Mouse (Mus musculus): Measurements from ENCODE around the gene Trim25. TPM values are rescaled to one million over a fixed set of nuclear protein-coding genes. Genes with fewer than 3 reads are reported as not detected.

The Trim25 gene
- 97.7 and 107 TPM in 2 replicates for total RNA-seq (2017)

DNA sequence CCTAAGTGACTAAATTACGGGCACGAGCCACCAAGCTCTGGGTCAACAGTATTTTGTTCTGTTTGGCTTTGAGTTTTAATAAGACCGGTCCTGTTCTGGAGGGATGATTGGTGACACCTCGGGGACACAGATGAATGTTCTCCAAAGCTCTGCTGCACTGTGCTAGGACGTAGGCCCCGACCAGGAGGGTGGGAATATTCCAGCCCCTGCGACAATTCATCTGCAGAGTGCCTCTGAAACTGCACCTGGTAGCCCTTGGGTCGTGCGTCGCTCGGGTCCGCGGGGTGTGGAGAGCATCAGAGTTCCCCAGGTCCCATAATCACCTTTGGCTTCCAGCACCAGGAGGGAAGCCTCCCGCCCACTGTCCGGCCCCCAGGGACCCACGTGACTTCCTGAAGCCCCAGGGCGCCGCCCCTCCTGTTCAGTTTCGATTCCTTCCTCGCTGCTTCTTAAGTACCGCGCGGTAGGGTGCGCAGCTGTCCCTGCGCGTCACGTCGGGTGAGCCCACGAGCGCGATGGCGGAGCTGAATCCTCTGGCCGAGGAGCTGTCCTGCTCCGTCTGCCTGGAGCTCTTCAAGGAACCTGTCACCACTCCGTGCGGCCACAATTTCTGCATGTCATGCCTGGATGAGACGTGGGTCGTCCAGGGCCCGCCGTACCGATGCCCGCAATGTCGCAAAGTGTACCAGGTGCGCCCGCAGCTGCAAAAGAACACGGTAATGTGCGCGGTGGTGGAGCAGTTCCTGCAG is at the start of gene Trim25:
Gene Trim25 (plus strand): TSS at position 403 of the 749 bp plus-strand sequence.
- ATAC-seq (ENCODE audit: extremely low read depth, insufficient number of reproducible peaks, low FRiP score, poor library complexity, severe bottlenecking): peak; percentile 91

DNA sequence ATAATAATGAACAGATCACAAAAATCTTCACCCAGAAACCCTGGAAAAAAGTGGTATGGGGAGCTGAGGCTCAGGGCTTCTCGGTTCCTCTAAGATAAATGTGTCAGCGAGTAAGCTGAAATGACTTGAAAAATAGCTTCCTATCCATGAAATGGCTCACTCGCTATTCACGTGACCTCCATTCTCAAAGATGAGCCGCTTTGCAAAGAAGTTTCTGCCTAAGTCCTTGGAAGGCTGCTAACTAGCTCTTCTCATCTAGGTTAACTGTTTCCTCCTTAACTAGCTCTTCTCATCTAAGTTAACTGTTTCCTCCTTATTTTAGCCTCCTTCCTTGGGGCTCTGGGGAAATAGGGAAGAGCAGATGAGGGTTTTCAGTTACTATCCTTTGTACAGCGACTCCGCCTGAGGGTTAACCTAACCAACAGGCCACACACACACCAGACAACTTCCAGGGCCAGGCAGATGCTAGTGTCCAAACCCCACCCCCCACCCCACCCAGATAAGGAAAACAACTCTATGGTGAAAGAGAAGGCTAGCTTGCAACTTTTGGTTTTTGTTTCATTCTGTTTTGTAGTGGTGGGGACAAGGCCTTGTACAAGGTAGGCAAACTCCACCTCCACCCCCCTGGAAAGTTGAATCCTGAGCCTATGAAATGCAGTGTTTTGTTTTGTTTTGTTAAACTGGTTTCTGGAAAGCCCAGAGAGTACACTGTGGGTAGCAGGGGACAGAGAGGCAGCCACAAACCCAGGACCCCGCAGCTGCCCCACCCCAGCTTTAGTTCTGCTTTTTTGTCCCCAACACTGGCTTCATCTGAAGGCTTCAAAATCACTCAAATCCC is 49.2 kb upstream of the Trim25 start:
- ATAC-seq (ENCODE audit: extremely low read depth, insufficient number of reproducible peaks, low FRiP score, poor library complexity, severe bottlenecking): peak; percentile 30

DNA sequence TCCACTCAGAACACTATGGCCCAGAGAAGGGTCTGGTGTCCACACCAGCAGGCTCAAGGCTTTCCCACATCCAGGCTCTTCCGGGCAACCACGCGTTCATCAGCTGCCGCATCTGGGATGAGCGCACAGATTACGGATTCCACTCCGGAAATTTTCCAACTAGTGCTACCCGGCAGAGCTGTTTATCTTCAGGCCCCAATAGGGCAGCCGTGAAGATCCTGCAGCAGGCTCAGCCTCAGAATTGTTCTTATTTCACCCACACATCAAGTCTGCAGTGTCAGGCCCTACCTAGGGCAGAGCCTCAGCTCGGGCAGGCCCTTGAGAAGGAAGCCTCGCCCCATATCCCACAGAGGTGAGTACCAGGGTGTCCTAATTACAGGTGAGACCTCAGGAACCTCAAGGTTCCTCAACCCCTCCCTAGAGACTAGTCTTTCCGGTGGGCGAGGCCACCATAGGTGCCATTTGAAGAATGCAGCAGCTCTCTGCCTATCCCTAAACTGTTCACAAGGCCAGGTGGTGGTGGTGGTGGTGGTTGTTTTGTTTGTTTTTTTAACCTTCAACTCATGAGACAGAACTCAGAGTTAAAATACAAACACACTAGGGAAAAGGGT is 48.4 kb upstream of the Trim25 start:
- ATAC-seq (ENCODE audit: extremely low read depth, insufficient number of reproducible peaks, low FRiP score, poor library complexity, severe bottlenecking): no peak

DNA sequence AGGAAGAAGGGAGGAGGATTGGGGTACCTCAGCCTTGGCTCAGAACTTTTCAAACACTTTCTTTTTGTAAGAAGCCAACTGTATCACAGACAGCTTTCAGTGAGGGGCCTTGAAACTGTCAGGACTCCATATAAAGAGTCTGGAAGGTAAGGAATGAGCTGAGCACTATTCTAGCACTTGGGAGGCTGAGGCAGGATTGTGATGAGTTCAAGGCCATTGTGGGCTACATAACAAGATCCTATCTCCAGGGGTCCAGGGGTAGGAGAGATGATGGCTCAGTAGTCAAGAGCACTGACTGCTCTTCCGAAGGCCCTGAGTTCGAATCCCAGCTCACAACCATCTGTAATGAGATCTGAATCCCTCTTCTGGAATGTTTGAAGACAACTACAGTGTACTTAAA is 47.6 kb upstream of the Trim25 start:
- ATAC-seq (ENCODE audit: extremely low read depth, insufficient number of reproducible peaks, low FRiP score, poor library complexity, severe bottlenecking): no peak

DNA sequence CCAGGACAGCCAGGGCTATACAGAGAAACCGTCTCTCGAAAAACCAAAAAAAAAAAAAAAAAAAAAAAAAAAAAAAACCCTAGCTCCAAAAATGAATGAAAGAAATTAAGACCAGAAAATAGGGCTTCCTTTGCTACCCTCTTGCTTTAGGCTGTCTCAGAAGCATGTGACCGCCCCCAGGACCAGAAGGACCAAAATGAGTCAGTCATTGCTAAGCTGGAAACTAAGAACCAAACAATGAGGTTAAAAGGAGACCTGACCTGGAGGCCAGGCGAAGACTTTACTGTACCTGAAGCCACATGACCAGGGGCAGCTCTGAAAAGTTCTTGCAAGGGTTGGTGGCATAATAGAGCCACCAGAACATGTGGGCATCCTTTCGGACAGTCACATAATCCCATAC is 47.1 kb upstream of the Trim25 start:
- ATAC-seq (ENCODE audit: extremely low read depth, insufficient number of reproducible peaks, low FRiP score, poor library complexity, severe bottlenecking): no peak

DNA sequence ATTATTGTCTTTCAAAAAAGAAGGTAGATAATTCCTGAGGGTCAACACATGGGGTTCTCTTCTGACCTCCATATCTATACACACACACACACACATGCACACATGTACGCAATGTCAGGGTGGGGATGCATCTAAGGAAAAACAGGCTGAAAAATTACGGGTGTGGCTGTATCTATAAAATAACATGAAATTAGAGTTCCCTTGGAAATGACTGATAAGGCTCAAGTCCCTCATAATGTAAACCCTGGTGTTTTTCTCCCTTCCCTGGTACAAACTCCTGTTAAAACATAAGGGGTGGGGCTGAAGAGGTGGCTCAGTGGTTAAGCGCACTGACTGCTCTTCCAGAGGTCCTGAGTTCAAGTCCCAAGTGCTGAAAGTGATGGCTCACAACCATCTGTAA is 45.6 kb upstream of the Trim25 start:
- no peak for ATAC-seq (ENCODE audit: extremely low read depth, insufficient number of reproducible peaks, low FRiP score, poor library complexity, severe bottlenecking)

DNA sequence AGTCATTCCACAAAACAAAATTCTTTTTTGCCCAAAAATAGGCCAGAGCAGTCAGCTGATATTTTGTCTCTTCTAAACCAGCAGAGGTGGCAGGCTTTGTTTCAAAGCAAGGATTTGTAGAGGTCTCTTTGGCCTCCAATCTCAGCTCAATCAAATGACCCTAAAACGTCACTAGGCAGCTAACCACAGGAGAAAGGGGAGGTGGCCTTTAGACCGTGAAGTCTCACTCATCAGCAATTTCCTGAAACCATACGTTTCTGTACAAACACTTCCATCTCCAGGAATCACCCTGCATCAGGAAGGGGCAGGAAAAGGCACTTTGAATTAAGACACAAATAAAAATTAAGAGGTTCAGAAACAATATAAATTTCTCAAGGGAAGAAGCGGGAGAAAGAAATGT is 44.4 kb upstream of the Trim25 start:
- ATAC-seq (ENCODE audit: extremely low read depth, insufficient number of reproducible peaks, low FRiP score, poor library complexity, severe bottlenecking): peak; percentile 49; the same call in 1 of the 2 replicates

DNA sequence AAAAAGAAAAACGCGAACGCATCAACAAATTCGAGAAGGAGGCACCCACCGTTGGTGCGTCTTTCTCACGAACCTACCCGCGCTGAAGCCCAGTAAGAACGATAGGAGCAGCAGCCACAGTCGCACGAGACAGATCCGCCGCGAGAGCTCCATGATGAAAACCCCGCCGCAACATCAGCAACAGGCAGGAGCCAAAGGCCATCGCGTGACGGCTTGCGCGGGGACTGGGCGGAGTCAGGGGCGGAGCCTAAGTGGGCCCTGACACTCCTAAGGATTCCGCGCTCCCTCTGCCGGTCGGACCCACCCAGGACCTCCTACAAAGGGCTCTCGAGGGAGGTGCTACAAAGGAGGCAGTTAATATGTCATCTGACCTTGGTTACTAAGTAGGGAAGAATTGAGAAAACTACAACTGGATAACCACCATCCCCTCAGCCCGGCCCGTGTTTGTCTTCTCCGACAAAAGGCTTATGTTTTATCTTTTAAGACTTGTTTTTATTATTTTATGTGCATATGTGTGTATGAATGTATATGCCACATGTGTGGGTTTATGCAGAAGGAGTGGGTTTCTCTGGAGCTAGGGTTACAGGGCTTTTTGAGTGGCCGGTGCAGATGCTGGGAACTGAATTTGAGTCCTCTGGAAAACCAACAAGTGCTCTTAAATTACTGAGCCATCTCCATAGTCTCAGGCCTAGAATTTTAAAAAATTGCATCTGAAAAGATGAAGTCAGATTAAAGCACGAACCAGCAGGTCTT is 43.8 kb upstream of the Trim25 start, which contains the start of gene Scpep1:
Gene Scpep1 (minus strand): TSS at position 249 of the 753 bp plus-strand sequence.
- peak; percentile 94 for ATAC-seq (ENCODE audit: extremely low read depth, insufficient number of reproducible peaks, low FRiP score, poor library complexity, severe bottlenecking)

DNA sequence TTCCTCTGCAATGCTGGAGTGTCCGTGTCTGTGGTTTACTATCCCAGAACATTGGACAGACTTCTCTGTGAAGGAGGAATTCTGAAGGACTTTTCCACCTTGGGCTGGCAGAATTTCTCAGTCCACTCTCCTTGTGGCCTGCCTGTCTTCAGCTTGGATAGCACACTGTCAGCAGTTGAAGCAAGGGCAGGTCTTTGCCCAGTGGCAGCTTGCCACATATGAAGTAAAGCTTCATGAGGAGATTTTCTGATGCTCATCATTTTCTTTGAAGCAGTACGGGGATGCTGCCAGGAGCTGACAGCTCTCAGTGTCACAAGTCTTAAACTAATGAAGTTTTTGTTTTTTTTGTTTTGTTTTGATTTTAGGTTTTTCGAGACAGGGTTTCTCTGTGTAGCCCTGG is 40.3 kb upstream of the Trim25 start:
- no peak for ATAC-seq (ENCODE audit: extremely low read depth, insufficient number of reproducible peaks, low FRiP score, poor library complexity, severe bottlenecking)

DNA sequence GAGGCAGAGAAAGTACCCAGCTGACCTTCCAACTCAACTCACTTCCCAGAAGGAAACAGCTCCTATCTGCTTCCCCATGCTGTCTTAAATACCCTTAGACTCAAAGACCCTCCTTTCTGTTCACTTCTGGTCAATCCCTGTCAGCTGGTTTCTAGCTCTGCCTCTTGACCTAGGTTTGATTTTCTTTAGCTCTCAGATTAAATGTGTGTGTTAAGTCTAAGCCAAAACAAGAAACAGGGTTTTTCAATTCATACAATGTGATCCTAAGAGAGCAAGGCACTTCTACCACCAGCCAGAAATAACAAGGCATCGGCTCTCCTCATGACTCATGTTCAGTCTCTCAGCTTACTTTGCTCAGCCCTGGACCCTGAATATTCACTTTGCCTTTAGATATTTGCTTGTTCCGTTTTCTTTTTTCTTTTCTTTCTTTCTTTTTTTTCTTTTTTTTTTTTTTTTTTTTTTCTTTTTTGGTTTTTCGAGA is 32.3 kb upstream of the Trim25 start, which contains the start of gene Elobl:
Gene Elobl (minus strand): TSS at position 51 of the 481 bp plus-strand sequence.
- ATAC-seq (ENCODE audit: extremely low read depth, insufficient number of reproducible peaks, low FRiP score, poor library complexity, severe bottlenecking): no peak

DNA sequence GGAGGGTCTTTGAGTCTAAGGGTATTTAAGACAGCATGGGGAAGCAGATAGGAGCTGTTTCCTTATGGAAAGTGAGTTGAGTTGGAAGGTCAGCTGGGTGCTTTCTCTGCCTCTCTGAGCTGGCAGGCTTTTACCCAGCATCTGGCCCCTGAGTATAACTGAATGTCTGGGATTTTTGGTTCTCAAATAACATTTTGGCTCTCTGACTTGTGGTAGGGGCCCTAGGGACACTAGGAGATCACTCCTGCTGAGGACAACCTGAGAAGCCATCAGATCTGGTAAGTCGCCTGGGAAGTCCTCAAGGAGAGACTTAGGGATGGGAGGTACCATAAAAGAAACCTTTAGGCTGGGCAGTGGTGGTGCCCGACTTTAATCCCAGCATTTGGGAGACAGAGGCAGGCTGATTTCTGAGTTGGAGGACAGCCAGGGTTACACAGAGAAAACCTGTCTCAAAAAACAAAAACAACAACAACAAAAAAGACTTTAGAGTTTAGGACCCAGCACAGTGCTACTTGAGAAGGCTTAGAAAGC is 28.9 kb upstream of the Trim25 start, which contains the start of gene Coil:
Gene Coil (plus strand): TSS at position 51 of the 531 bp plus-strand sequence.
- ATAC-seq (ENCODE audit: extremely low read depth, insufficient number of reproducible peaks, low FRiP score, poor library complexity, severe bottlenecking): no peak

DNA sequence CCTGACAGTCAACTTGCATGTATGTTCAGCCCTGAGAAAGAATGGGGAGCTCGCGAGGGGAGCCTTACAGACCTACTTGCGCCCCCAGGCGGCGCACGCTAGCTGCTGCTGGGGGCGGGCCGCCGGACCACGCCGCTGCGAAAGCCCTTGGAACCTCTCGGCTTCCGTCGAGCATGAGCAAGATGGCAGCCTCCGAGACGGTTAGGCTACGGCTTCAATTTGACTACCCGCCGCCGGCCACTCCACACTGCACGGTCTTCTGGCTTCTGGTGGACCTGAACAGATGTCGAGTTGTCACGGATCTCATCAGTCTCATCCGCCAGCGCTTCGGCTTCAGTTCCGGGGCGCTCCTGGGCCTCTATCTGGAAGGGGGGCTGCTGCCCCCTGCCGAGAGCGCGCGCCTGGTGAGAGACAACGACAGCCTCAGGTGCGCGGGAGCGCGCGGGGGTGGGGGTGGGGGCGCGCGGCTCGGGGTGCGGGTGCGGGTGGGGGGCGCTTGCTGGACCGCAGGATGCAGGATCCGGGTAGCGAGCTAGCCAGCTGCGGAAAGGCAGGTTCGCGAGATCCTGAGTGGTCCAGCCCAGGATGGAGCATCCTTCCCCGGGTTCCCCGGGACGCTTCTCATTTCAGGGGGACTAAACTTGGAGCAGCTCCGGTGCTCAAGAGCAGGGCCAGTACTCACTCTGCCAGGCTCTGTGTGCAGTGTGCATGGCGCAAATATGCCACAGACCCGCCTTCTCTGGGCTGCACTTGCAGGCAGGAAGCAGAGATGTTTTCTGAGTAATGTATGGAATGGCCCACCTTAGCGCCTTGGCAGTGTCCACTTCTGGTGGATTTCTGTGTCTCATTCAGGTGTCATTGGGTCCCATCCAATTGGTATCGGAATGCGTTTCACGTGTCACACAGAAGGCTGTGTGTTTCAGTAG is 25.1 kb upstream of the Trim25 start:
- peak; percentile 79 for ATAC-seq (ENCODE audit: extremely low read depth, insufficient number of reproducible peaks, low FRiP score, poor library complexity, severe bottlenecking)

DNA sequence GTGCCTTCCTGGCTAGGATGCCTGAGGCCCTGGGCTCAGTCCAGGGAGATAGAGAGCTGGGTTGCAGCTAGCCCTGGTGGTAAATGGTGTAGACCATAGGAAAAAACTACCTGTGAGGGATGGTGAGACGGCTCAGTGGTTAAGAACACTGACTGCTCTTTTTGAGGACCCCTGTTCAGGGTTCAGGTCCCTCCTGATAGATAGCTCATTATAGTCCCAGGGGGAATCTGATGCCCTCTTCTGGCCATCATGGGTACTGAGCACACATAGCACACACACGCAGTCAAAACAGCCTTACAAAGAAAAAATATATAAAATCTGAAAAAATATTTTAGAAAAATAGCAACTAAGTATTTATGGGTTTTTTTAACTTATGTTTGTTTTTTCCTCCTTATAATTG is 22.9 kb upstream of the Trim25 start:
- ATAC-seq (ENCODE audit: extremely low read depth, insufficient number of reproducible peaks, low FRiP score, poor library complexity, severe bottlenecking): no peak

DNA sequence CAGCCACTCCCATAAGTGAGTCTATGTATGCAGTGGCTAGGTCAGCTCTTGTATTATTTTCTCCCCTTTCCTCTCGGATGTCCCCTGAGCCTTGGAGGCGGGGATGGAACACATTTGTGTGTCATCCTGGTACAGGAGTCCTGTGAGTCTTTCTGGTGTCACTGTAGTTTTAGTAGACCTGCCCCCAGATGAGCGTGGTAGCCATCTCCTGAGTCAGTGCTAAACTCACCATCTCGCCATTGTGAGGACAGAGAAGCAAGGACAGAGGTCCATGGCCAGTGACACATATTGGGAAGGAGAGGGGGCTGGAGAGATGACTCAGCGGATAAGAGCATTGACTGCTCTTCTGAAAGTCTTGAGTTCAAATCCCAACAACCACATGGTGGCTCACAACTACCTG is 22.0 kb upstream of the Trim25 start:
- ATAC-seq (ENCODE audit: extremely low read depth, insufficient number of reproducible peaks, low FRiP score, poor library complexity, severe bottlenecking): no peak

DNA sequence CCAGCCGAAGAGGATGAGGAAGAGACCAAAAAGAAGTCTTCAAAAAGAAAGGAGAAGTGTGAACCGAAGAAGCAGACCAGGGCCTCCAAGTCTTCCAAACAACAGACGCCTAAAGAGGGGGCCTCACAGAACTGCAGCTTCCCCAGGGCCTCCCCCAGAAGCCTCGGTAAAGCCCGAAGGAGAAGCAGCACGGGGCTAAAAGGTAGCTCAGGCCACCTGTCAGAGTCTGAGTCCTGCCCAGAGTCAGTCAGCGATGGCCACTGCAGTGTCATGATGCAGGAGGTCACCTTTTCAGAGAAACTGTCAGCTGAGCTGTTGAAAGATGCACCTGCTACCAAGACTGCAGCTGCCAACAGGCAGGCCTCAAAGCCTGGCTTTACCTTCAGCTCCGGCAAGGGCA is 17.8 kb upstream of the Trim25 start:
- ATAC-seq (ENCODE audit: extremely low read depth, insufficient number of reproducible peaks, low FRiP score, poor library complexity, severe bottlenecking): no peak

DNA sequence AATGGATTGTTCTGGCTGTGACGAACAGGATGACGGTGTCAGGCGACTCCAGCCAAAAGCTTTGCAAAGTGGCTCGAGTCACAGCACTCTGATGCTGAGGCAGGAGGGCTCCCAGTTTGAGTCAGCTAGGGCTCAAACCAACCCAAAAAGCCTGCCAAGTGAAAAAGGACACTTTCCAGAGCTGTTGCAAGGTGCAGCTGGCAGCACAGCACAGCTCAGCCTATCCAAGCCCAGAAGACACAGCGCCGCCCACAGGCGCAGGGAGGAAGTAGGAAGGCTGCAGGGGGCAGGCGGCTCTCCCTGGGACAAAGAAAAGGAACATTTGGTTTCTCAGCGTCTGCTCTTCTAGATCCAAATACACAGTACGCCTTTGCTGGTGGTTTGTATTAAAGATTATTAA is 12.6 kb upstream of the Trim25 start:
- no peak for ATAC-seq (ENCODE audit: extremely low read depth, insufficient number of reproducible peaks, low FRiP score, poor library complexity, severe bottlenecking)

DNA sequence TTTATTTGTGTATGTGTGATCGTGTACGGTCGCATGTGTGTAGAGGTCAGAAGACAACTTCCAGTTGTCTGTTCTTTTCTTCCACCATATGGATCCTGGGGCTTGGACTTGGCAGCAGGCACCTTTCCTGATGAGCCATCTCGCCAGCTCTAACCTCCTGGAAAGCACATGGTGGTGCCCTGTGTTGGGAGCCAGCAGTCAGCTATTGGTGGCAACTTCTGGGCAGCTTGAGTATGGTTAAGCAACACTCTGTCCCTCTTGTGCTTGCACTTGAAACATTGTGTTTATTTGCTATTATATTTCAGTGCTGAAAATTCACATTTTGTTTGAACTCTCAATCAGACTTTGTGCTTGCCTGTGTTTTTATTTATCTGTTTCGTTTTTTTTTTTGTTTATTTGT is 10.2 kb upstream of the Trim25 start:
- no peak for ATAC-seq (ENCODE audit: extremely low read depth, insufficient number of reproducible peaks, low FRiP score, poor library complexity, severe bottlenecking)

DNA sequence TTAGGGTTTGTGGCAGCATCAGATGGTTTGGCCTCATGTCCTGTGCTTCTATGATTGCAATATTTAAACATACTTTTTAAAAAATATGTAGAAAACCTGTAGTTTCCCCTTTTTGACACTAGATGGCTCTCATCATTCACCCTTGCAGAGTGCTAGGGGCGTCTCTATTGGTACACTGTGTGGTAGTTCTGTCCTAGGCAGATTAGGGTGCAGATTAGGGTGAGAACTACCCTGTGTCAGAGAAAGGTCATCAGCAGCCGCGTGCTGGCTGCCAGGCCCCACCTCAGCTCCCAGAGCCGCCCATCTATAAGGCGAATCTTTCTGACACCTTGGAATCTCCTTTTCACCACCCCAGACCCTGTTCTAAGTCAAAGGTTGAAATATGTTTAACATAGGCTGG is 9.6 kb upstream of the Trim25 start:
- ATAC-seq (ENCODE audit: extremely low read depth, insufficient number of reproducible peaks, low FRiP score, poor library complexity, severe bottlenecking): peak; percentile 62
